Mouse (Mus musculus): ENCODE measurements around the gene Lap3. TPM values are rescaled to one million over a fixed set of nuclear protein-coding genes. Genes with fewer than 3 reads are reported as not detected.

Lap3 gene
- total RNA-seq (2021) = 10 to 100 TPM; 84.4 to 84.7 TPM
- long read RNA-seq, experiment 1, transcript Lap3-201 (13 exons, 2,267 nt) = major isoform, 65 of 72 reads
- long read RNA-seq, experiment 1, partial matches to known transcripts = 6 of 72 reads
- long read RNA-seq, experiment 1, other reads (novel, unspliced or antisense) = 1 of 72 reads
- long read RNA-seq, experiment 2, transcript Lap3-201 (13 exons, 2,267 nt) = major isoform, 104 of 112 reads
- long read RNA-seq, experiment 2, partial matches to known transcripts = 3 of 112 reads
- long read RNA-seq, experiment 2, other reads (novel, unspliced or antisense) = 5 of 112 reads

DNA sequence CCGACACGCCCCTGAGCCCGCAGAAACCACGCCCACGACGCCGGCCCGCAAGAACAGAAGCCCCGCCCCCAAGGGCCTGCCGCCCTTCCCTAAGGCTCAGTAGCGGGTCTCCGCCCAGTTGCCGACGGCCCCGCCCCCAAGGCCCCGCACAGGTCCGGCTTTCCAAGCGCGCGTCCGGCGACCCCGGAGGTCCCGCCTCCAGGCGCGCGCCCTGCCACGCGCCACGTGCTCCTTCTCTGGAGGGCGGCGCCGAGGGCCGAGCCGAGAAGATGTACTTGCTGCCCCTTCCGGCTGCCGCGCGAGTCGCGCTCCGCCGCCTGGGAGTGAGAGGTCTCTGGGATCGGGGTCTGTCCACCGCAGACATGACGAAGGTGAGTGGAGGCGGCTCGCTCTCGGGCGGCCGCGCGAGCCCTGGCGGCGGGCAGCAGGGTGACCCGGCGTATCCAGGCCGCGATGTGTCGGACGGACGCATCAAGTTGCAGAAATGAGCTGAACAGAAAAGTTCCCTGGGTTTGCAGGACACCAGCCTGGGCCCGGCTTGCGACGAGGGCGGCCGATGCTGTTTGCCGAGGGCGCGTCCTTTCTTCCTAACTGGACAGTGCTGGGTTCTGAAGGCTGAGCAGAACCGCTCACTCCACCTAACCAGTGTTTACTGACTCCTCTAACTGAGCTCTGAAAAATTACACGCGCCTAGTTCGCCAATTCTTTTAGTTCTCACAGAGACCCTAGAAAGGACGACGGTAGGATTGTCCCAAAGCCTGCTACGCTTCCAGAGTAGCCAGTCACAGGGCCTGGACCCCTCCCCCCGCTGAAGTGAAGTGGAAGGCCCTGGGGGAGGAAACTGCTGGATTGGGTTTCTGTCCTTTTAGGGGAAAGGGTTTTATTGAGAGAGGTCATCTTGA, at the start of gene Lap3:
Gene Lap3, plus strand, starts transcription at position 184 of the 902 bp plus-strand sequence.
- peak; percentile 96 to 99 for DNase-seq (ENCODE audit: low spot score in 2 of 2)

DNA sequence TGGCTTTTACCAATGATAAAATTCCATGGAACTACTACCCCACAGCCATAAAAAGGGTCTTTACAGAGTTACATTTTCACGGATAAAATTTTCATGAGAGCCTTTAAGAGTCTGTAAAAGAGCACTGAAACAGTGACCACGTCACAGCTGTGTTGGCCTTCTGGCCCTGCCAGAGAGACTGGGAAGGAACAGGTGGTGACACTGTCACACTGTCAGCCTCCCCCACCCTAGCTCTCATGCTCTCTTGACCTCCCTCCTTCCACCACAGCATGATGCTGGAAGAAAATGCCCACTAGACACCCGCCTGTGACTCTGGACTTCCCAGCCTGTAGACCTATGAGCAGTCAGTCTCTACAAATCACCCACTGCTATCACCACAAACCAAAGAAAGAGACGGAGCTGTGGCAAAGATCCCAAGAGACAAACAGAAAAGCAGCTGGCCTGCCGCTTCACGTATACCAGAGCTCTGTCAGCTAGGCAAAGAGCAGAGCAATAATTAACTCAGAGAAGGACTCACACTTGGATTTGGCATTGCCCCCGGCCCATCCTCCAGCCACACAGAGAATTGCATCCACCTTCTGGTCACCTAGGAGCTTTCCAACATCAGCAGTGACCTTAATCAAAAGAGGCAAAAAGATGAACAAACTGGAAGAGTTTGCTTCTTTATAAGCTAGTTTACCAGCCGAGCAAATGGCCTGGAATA, 48.9 kb upstream of the Lap3 start:
- DNase-seq (ENCODE audit: low spot score in 2 of 2) = no peak

DNA sequence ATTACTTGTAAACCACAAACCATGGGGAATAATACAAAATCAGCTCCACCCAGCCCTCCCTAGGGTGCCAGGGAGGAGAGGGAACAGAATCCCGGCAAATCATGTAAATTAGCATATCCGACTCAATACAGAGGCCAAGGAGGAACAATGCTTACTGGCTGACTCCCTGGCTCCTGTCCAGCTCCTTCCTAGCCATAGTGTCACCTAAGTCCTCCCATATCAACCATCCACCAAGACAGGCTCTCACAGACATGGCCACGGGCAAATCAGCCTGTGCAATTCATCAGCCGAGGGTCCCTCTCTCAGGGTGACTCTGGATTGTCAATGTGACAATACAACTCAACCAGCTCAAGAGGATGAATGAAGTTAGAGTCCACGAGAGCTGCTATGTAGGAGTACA, 44.5 kb upstream of the Lap3 start:
- no peak for DNase-seq (ENCODE audit: low spot score in 2 of 2)

DNA sequence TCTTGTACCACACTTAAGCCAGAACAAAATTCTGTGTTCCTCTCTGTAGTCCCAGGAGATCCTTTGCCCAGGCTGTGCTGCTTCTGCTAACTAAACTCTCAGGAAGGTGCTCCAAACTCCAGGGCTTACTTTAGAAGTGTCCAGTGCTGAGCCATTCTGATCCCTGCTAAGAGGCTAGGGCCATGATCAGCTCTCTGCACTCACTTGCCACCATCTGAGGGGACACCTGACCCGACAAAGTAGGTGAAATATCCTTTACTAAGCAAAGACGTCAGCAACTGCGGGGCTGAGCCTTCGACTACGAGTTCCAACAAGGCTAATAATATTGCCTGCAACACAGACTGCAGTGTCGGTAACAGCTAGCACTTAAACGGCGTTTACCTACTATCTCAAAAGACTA, 44.0 kb upstream of the Lap3 start:
- DNase-seq (ENCODE audit: low spot score in 2 of 2) = no peak

DNA sequence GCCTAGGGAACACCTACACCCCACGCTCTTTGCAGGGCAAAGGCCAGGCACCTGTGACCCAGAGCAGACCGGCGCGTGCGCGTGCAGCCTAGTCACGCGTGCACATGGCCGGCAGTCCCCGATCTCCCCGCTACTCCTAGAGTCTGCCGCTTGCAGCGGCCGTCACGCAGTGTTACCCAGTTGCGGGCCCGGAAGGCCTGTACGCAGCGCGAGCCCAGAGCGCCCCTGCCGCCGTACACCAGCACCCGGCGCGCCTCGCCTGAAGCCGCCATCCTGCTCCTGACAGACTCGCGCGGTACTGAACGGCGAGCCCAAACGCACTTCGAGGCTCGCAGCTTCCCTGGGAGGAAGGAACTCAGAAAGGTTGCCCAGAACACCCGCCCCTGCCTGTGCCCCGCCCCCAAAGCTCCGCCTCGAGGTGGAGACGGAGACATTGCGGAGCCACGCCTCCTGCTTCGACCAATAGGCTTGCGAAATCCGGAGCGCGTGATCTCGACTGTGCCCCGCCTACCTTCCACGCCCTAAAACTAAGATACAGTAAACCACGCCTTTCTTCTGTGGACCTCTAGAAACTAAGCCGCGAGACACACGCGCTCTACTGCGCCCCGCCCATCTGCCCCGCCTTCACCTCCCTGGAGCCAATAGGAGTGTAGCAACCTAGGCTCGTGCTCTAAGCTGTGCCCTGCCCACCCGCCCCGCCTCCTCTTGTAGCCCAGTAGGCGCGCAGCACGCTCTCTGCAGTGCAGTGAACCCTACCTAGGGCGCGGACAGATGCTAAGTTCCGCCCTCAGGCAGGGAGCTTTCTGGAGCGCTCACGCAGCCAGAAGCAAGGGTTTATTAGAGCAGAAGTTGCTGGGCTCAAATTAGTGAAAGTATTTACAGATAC, 43.1 kb upstream of the Lap3 start, which contains the start of gene Qdpr:
Gene Qdpr, minus strand, starts transcription at position 406 of the 886 bp plus-strand sequence.
- peak; percentile 72 to 92 for DNase-seq (ENCODE audit: low spot score in 2 of 2)

DNA sequence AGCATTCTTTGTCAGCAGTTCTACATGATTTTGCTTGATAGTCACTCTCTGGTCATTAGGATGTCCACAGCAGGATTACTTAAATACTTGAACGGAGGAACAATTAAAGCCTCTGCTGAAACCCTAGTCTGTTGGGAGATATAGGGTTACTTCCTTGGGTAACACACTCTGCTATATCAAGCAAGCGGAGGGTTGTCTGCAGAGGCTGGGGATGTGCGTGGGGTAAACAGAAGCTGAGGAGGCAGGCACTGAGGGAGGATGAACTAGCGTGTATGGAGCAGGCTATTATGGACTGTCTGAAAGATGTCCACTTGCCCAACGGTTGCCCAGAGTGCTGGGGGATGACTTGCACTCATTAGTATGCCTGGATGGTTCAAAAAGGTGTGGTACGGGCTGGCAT, 39.7 kb upstream of the Lap3 start, which contains the start of gene Clrn2:
Gene Clrn2, plus strand, starts transcription at position 301 of the 400 bp plus-strand sequence.
- no peak for DNase-seq (ENCODE audit: low spot score in 2 of 2)

DNA sequence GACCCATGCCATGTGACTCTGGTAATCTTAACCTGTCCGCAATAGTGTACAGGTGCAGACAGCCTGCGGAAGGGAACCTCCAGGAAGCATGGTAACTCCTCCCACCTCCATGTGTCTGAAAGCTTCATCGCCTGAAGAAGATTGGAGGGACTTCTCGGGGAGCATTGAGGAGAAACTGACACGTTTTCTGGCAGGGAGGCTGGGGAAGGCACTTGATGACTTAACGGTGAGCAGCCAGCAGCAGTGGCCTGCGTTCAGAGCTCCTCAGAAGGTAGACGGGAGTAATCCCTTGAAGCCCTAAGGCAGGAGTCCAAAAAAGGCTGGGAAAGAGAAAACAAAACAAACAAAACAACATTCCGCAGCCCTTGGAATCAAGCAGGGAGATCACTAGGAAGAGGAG, 38.7 kb upstream of the Lap3 start:
- no peak for DNase-seq (ENCODE audit: low spot score in 2 of 2)

DNA sequence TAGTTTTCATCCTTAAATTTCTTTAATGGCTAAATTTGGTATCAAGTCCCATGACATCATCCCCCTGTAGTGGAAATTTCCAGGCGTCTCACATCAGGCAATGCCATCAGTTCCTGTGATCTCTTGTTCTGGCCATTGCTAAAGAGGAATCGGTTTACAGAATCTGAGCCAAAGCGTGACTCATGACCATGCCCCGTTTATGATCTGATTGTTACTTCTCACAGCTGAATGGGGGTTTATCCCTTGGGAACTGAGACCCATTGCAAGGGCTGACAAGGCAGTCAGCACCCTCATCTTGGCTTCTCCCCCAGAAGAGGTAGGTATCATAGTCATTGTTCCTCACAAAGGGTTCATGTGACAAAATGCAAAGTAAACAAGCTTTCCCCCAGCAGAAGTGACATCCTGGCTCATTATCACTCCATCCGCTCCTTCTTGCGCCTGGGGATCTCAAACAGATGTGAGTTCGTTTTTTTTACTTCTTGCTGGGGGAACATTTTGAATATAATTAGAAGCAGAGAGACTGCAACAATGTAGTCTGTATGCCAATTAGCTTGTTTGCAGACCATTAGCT, 20.2 kb upstream of the Lap3 start:
- no peak for DNase-seq (ENCODE audit: low spot score in 2 of 2)

DNA sequence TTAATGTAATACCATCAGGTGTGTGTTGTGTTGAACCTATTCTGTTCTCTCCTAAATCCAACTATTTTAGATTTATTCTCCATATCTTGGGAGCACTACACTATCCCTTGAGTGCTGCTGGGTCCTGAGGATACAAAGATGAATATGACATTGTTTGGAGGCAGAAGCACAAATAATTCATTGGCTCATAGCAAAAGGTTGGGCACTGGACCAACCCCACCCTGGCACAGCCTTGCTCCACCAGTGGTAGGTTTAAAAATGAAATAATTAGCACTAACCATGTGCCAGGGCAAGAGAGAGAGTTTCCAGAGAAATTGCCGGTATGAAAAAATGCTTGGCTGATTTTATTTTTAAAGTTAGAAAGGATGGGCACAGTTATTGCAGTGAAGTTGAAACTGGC, 19.7 kb upstream of the Lap3 start:
- no peak for DNase-seq (ENCODE audit: low spot score in 2 of 2)

DNA sequence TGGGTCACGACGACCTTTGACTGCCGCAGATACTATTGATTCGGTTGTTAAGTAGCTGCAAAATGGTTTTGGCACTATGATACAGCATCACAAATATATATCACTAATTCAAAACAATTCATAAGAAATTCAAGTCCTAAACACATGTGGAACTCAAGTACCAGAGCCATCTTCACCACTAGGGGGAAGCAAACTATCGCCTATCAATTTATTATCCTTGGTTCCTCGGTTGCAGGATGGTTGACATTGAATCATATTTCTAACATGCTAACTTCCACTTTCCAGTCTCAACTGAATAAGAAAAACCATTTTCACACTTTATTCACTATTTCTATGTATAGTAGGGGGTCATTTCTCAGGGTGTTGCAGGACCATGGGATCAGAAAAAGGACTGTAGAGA, 19.0 kb upstream of the Lap3 start:
- DNase-seq (ENCODE audit: low spot score in 2 of 2) = no peak

DNA sequence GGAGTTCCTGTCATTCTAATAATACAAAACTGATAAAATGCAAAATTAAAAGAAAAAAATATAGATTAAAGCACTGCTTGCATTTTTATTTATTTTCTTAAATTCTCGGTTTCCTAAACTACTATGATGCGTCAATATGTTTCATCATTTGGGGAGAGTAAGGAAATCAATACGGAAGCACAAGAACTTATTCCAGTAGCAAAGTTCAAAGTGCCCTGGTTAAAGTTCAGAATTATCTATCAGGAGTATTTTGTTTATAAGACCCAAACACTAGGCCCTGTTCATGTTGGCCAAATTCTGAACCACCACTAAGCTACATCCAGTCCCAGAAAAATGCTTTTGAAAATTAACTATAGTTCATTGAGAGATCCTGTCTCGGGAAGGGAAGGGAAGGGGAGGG, 18.4 kb upstream of the Lap3 start:
- DNase-seq (ENCODE audit: low spot score in 2 of 2) = no peak

DNA sequence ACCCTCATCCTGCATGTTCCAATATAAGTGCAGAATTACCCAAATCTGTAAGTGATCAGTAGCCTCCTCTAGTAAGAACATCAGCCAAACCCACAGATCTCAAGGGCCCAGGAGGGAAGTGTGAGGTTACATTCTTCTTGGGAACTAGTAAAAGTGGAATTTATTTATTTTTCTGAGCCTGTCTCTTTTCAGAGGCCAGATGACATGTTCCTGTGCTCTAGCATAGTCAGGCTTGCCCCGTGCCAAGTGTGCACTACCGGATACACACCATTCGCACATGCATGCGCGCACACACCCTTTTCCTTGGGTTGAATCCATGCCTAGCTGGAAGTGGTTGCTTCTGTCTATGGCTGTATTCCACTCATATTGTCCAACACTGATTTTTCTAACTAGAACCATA, 17.4 kb upstream of the Lap3 start:
- DNase-seq (ENCODE audit: low spot score in 2 of 2) = no peak

DNA sequence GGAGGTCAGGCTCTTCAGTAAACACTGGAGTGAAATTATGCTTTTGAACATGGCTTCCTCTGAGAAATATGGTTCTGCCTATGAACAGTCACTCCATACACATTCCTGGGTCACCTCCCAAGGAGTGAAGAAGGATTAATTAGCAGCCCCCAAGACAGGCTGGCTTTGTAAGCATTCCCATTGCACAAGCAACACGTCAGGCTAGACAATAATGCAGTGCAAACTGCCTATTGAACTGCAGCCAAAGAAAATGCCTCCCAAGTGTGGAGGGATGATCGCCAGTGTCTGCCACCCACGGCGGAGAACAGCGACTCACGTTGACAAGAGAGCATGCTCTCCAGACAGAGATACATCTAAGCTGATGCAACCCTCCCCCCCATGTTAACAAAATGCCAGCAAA, 16.9 kb upstream of the Lap3 start:
- DNase-seq (ENCODE audit: low spot score in 2 of 2) = no peak

DNA sequence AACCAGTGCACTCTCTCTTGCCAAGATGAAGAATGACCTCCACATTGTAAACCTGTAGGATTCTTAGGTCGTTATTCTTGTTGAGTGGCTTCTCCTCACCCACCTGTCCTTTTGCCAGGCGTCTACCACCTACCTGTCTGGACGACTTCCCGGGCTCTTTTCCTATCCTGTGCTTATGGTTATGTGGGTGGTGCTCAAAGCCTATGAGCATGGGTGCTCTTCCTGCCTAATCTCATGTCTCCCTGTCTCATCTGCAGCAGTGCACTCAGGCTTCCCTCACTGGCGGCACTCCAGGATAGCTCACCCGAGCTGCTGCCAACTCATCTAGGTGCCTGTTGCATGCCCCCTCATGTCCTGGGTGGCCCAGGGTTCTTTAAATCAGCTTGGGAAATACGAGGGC, 15.6 kb upstream of the Lap3 start:
- DNase-seq (ENCODE audit: low spot score in 2 of 2) = no peak

DNA sequence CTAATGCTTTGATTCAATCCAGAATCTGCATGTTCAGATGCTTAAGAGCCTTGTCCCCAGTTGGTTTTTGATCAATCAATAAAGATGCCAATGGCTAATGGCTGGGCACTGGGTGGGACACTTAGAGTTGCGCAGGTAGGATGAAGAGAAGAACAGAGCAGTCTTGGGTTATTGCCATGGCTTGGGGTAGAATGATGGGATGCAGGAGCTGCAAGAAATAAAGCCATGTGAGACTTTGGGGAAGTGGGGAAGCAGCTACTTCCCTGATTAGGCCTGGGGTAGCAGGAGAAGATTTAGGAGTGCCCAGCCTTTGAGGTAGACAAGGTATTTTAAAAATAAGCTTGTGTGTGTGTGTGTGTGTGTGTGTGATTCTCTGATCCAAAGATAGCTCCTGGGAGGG, 13.1 kb upstream of the Lap3 start:
- no peak for DNase-seq (ENCODE audit: low spot score in 2 of 2)

DNA sequence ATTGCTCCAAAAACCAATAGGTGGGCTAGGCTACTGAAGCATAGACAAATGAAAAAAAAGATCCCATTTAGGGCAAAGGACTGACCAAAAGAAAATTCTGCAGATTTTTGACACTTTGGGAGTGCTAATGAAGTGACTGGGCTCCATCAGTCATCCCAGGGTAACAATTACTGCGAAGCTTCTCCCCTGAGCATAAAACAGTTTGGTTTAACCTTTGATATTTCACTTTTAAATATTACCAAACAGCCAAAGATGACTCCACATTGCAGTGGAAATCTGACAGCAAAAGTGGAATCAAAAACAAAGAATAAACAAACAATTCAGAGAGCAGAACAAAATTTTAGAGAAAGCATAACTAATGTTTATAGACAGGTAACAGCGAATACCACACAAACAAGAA, 12.0 kb upstream of the Lap3 start:
- no peak for DNase-seq (ENCODE audit: low spot score in 2 of 2)

DNA sequence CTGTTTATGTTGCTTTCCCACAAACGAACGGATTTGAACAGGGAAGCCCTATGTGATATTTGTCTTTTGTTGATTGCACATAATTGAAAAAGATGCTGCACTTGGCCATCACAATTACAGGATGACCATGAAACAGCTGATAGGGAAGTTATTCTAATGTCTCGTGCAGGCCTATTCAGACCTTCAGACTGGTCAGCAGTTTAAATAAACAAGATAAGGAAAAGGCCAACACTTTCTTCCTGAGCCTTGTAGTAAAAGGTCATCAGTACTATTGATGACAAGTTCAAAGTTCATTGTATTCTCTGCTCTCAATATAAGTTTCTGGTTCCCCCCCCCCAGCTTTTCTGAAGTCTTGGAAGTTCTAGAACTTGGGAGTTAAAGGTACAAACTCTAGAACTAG, 10.6 kb upstream of the Lap3 start:
- no peak for DNase-seq (ENCODE audit: low spot score in 2 of 2)

DNA sequence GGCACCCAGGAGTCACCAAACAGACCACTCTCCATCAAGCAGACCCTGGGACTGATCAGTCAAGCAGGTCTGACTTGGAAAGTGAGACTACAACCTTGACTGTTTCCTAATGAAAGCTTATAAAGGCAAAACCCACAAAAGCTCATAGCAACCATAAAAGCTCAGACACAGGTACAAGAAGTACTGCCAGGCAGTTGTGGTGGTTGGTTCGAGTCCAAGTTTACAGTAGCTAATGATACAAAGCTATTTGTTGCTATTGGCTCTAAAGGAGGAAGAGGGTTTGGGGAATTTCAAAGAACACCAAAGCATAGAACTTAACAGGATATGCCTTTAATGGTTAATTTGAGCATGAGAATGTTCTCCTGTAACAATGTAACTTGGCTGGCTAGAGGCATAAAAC, 9.5 kb upstream of the Lap3 start:
- no peak for DNase-seq (ENCODE audit: low spot score in 2 of 2)

DNA sequence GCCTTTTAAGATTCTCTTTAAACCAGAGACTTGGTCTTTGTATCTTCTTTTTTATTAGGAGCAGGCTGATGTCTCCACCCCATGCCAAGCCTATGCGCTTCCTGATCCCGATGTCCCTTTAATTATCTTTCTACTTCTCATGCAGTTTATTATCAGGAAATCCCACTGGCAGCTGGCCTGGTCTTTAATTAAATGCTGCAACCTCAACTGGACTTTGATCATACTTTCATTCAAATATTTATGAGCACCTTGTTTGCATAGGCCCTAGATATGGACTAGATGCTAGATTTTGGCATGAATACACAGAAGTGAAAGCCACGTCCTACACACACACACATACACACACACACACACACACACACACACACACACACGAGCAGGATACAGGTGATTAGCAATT, 1.4 kb upstream of the Lap3 start:
- DNase-seq (ENCODE audit: low spot score in 2 of 2) = no peak

DNA sequence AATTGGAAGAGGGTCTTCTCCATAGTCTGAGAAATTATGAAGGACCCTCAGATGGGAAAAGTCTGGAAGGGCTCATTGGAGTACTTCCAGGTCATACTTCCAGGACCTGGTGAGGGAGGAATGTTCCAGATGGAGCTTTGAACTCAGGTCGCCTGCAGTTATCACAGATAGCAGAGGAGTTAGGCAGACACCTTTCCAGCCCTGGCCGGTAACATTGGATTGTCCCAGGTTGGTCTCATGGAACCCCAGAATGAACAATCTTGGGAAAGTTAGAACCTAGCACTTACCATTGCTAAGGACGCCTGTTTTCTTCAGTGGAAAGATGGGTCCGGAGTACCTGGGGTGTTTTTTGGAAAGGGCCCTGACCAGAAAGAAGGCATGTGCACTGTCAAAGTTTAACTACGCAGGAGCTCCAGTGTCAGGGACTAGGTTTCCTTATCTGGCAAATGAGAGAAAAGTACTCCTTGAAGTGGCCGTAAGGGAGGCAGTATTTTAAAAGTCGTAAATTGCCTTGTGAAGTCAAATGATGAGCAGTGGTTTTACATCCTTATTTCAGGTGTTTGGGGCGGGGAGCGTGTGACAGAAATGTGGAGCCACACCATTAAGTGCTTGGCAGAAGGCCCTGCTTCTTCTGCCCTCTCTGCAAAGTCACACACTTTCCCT, 1.1 kb downstream of the Lap3 start:
- no peak for DNase-seq (ENCODE audit: low spot score in 2 of 2)

All from adrenal gland, postnatal 4 days (tissue).